Mouse (Mus musculus) liver, embryonic 15.5 days (tissue): Measurements from ENCODE around the gene Gpr157. TPM values are rescaled to one million over a fixed set of nuclear protein-coding genes. Genes with fewer than 3 reads are reported as not detected.

Experiments
- ATAC-seq: fragments of 200-750 bp; cut with Nextera tagmentation; 2 replicates; pipeline ENCODE4 v1.8.0; 2017; ENCODE audit warnings: moderate number of reproducible peaks, mild to moderate bottlenecking, moderate library complexity; ENCODE audit not compliant: insufficient read depth
- H3K27ac ChIP-seq: fragments of 300-500 bp; sonication (generic); replicated peaks from 2 replicates; pipeline ENCODE4 v1.5.1; 2015; ENCODE audit warnings: mild to moderate bottlenecking, inconsistent platforms
- H3K27me3 ChIP-seq: fragments of 300-500 bp; sonication (generic); 2 replicates; pipeline ENCODE4 v1.6.1; 2015; ENCODE audit warnings: mild to moderate bottlenecking, inconsistent platforms
- H3K36me3 ChIP-seq: fragments of 300-500 bp; sonication (generic); replicated peaks from 2 replicates; pipeline ENCODE4 v1.6.1; 2015; ENCODE audit warnings: moderate library complexity, mild to moderate bottlenecking, inconsistent platforms
- H3K4me1 ChIP-seq: fragments of 300-500 bp; sonication (generic); replicated peaks from 2 replicates; pipeline ENCODE4 v1.6.1; 2015; ENCODE audit warnings: inconsistent platforms
- H3K4me2 ChIP-seq: fragments of 300-500 bp; sonication (generic); 2 replicates; pipeline ENCODE4 v1.6.1; 2015; ENCODE audit warnings: moderate library complexity, mild to moderate bottlenecking, inconsistent platforms
- H3K4me3 ChIP-seq: fragments of 300-500 bp; sonication (generic); replicated peaks from 2 replicates; pipeline ENCODE4 v1.5.1; 2015; ENCODE audit warnings: mild to moderate bottlenecking, inconsistent platforms
- H3K9ac ChIP-seq: fragments of 300-500 bp; sonication (generic); 2 replicates; pipeline ENCODE4 v1.6.1; 2015; ENCODE audit warnings: moderate library complexity, mild to moderate bottlenecking, inconsistent platforms
- H3K9me3 ChIP-seq: fragments of 300-500 bp; sonication (generic); replicated peaks from 2 replicates; pipeline ENCODE4 v1.6.1; 2016; ENCODE audit warnings: inconsistent platforms
- WGBS: fragments of 180-500 bp; shearing (Covaris S2); methylation state at CpG from one replicate; pipeline ENCODE4 v1.1.7; 2015; ENCODE audit warnings: mixed read lengths; ENCODE audit not compliant: insufficient replicate concordance; 5-methylcytosine and 5-hydroxymethylcytosine counted together
- polyA plus RNA-seq: library from polyadenylated mRNA; unstranded; fragments of >200 nt; fragmentation: Nextera tagmentation; extraction: Ambion mirVana; gene quantifications from 2 replicates; pipeline ENCODE4 v1.2.1, GENCODE M21; 2015

Gpr157 gene
- polyA plus RNA-seq, 1 experiment from 2014 or later = 0.44 TPM

DNA sequence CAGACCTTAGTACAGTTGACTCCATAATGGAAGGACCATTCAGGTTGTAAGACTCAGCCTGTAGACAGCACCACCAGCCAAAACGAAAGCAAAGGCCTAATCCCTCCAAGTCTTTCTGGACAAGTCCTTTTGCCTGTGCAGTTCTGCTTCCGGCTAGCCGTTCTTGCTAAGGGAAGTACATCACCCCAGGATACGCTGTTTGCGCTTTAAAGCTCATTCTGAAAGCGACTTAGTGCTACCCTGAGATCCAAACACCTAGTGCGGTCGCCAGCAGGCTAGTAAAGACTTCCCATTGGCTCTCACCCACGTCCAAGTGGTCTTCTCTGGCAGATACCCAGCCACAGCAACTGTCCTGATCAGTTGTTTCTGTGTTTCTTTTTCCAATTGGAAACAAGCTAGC lies 23.2 kb downstream of the Gpr157 start:
- no peak for ATAC-seq
- Histone ChIP-seq H3K4me2 (no peak overlapping the region), H3K9me3 (no peaks in the 10 kb centered on the region), H3K9ac (no peak overlapping the region), H3K27ac (no peak overlapping the region), H3K4me3 (no peak overlapping the region), H3K27me3 (no peaks in the 10 kb centered on the region), H3K36me3 (no peaks in the 10 kb centered on the region), H3K4me1 (no peaks in the 10 kb centered on the region; the same call in 1 of the 2 replicates)
- WGBS = 63% methylated on average over 9 of the region's 9 CpGs

- H3K36me3 ChIP-seq = no peaks in the 10 kb centered on the region
- no peaks in the 10 kb centered on the region for H3K27me3 ChIP-seq
- no peak for ATAC-seq
- H3K4me1 ChIP-seq = no peaks in the 10 kb centered on the region; the same call in 1 of the 2 replicates
- peak overlapping the region; percentile 29; the same call in 1 of the 2 replicates for H3K4me2 ChIP-seq
- no peaks in the 10 kb centered on the region for H3K9me3 ChIP-seq
- H3K4me3 ChIP-seq = no peak overlapping the region
- H3K27ac ChIP-seq = no peak overlapping the region
- no peak overlapping the region for H3K9ac ChIP-seq
- 3% methylated on average over 15 of the region's 15 CpGs for WGBS
Measured at GRCm38 (mm10) chr4:150112867-150113266, 25.7 kb downstream of the Gpr157 start.

DNA sequence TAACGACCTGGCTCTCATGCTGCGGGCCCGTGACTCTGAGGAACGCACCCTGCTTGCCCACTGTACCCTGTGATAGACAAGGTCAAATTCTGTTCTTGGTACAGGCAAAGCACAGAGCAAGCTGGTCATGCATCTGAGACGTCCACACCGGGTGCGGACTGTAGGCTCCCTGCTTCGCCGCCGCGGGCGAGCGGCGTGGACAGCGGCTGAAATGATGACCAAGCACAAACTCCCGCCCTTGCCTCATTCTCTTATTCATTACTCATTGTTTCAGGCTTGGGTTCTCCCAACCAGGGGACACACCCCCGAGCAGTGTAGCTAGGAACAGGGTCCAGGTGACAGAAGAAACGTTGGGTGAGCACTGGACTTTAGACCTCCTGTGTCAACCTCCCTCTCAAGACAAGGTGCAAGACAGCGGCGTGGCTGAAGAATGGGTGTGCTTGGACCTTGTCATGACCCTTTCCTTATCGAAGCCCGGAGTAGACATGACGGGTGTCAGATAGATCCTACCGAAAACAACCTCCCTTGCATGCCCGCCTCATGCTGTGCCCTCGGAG lies 27.4 kb downstream of the Gpr157 start:
- WGBS = 80% methylated on average over 26 of the region's 26 CpGs
- Histone ChIP-seq H3K36me3 (no peaks in the 10 kb centered on the region), H3K4me2 (no peak overlapping the region), H3K27ac (no peak overlapping the region), H3K27me3 (no peaks in the 10 kb centered on the region), H3K4me3 (no peak overlapping the region), H3K9ac (no peak overlapping the region), H3K9me3 (no peaks in the 10 kb centered on the region), H3K4me1 (no peaks in the 10 kb centered on the region; the same call in 1 of the 2 replicates)
- no peak for ATAC-seq

DNA sequence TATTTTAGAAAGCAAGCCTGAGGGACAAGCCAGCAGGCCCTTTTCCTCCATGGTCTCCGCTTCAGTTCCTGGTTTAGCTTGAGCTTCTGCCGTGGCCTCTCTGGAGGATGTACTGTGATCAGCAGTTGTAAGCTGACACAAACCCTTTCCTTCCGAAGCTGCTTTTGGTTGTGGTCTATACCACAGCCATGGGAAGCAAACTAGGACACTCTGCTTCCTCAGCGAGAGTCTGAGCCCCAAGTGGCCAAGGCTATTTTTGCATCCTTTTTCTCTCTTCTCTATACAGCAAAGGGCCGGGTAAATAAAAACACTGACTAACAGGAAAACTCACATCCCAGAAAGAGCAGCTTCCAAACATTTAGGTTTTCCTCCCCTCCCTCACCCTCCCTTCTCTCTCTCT lies 30.1 kb downstream of the Gpr157 start:
- ATAC-seq = no peak
- no peak overlapping the region for H3K27ac ChIP-seq
- 11% methylated on average over 5 of the region's 5 CpGs for WGBS

GRCm38 (mm10) chr4:150118163-150118562 lies 31.0 kb downstream of the Gpr157 start:
- Histone ChIP-seq H3K4me1 (0 out of 2 replicates have a peak, but pooled peaks cover 3% of the 10 kb centered on the region), H3K27ac (no peak overlapping the region), H3K9me3 (no peaks in the 10 kb centered on the region), H3K27me3 (no peaks in the 10 kb centered on the region; the same call in 1 of the 2 replicates), H3K36me3 (no peaks in the 10 kb centered on the region), H3K4me2 (no peak overlapping the region), H3K9ac (no peak overlapping the region), H3K4me3 (no peak overlapping the region)
- 37% methylated on average over 6 of the region's 6 CpGs for WGBS
- no peak for ATAC-seq

More for the DNA sequence above, 30.1 kb downstream of the Gpr157 start:
- Histone ChIP-seq H3K4me1 (peaks cover 3% of the 10 kb centered on the region; the same call in 1 of the 2 replicates), H3K9me3 (no peaks in the 10 kb centered on the region), H3K9ac (no peak overlapping the region), H3K4me3 (no peak overlapping the region), H3K4me2 (no peak overlapping the region), H3K36me3 (no peaks in the 10 kb centered on the region), H3K27me3 (no peaks in the 10 kb centered on the region; the same call in 1 of the 2 replicates)

GRCm38 (mm10) chr4:150119055-150119454 lies 31.9 kb downstream of the Gpr157 start, which contains the start of gene Slc2a5:
TSS of gene Slc2a5 (plus strand) at chr4:150119283.
- Histone ChIP-seq H3K4me1 (0 out of 2 replicates have a peak, but pooled peaks cover 3% of the 10 kb centered on the region), H3K9ac (no peak within 1 kb of the TSS), H3K4me3 (no peak within 1 kb of the TSS), H3K27ac (no peak within 1 kb of the TSS), H3K27me3 (no peaks in the 10 kb centered on the region; the same call in 1 of the 2 replicates), H3K4me2 (no peak within 1 kb of the TSS), H3K9me3 (no peaks in the 10 kb centered on the region), H3K36me3 (no peaks in the 10 kb centered on the region)
- no peak for ATAC-seq
- 35% methylated on average over 15 of the region's 15 CpGs for WGBS

DNA sequence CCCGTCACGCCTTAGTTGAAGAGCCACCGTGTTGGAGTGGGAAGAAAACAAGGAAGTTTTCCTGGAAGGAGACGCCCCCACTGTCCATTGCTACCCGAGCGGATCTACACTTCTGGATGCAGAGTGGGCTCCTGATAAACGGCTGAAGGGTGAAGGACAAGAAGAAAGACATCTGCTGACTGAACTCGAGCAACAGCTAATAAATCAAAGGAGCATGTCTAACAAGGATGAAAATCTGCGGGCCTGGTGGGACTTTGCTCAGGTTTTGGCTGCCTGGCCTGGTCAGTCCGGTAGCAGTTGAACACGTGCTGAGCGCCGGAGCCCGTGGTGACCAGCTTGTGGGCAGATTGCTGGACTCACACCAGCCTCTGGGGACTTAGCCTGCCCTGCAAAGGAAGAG lies 32.5 kb downstream of the Gpr157 start:
- H3K36me3 ChIP-seq = no peaks in the 10 kb centered on the region
- H3K27me3 ChIP-seq = no peaks in the 10 kb centered on the region; the same call in 1 of the 2 replicates
- H3K27ac ChIP-seq = no peak overlapping the region
- no peak overlapping the region for H3K4me3 ChIP-seq
- WGBS = 60% methylated on average over 14 of the region's 14 CpGs
- H3K4me2 ChIP-seq = no peak overlapping the region
- no peak overlapping the region for H3K9ac ChIP-seq
- 0 out of 2 replicates have a peak, but pooled peaks cover 3% of the 10 kb centered on the region for H3K4me1 ChIP-seq
- no peaks in the 10 kb centered on the region for H3K9me3 ChIP-seq
- ATAC-seq = no peak

GRCm38 (mm10) chr4:150120173-150120833 lies 33.1 kb downstream of the Gpr157 start:
- H3K9me3 ChIP-seq = no peaks in the 10 kb centered on the region
- 20% methylated on average over 15 of the region's 15 CpGs for WGBS
- no peaks in the 10 kb centered on the region for H3K36me3 ChIP-seq
- no peaks in the 10 kb centered on the region; the same call in 1 of the 2 replicates for H3K27me3 ChIP-seq
- no peak overlapping the region for H3K4me3 ChIP-seq
- H3K9ac ChIP-seq = no peak overlapping the region
- no peak for ATAC-seq
- H3K27ac ChIP-seq = no peak overlapping the region
- 0 out of 2 replicates have a peak, but pooled peaks cover 3% of the 10 kb centered on the region for H3K4me1 ChIP-seq
- no peak overlapping the region for H3K4me2 ChIP-seq

DNA sequence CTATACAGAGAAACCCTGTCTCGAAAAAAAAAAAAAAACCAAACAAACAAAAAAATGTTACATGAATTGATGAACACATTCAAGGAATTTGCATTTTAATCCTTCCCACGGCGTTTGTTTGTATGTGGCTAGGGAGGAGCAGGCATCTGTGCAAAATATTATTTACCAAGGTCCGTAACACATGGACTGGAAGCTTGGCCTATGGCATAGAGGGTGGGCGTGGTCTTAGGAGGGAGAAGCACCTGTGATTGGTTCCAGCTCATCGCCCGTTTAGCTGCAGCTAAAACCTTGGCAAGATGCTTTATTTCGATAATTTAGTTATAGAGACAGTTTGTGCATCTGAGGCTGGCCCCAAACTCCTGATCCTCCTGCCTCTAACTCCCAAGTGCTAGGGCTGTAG lies 34.3 kb downstream of the Gpr157 start:
- H3K9me3 ChIP-seq = no peaks in the 10 kb centered on the region
- WGBS = 56% methylated on average over 8 of the region's 8 CpGs
- ATAC-seq = no peak

DNA sequence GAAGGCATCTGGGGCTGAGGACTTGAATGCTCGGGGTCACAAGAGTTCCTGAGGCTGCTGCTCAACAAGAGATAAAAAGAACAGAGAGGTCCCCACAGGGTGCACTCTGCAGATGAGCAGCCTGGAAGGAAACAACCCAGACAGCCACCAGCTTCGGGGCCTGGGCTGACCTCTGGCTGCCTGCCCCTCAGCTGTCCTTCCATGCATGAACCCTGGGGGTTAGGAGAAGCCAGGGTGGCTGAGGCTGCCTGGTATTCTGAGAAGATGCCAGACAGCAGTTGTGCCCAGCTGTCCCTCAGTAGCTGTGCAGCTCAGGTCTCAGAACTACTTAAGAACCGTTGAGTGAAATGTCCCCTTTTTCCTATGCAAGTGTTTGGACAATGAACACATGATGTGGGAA lies 35.3 kb downstream of the Gpr157 start:
- 35% methylated on average over 3 of the region's 3 CpGs for WGBS
- H3K4me2 ChIP-seq = no peak overlapping the region

More for the DNA sequence above, 34.3 kb downstream of the Gpr157 start:
- no peak overlapping the region for H3K4me2 ChIP-seq
- H3K4me3 ChIP-seq = no peak overlapping the region
- H3K27me3 ChIP-seq = no peaks in the 10 kb centered on the region; the same call in 1 of the 2 replicates
- H3K36me3 ChIP-seq = no peaks in the 10 kb centered on the region
- no peak overlapping the region for H3K9ac ChIP-seq
- H3K4me1 ChIP-seq = 0 out of 2 replicates have a peak, but pooled peaks cover 3% of the 10 kb centered on the region
- H3K27ac ChIP-seq = no peak overlapping the region

GRCm38 (mm10) chr4:150126373-150126772 lies 39.2 kb downstream of the Gpr157 start:
- ATAC-seq = no peak
- WGBS = 72% methylated on average over 5 of the region's 5 CpGs
- no peak overlapping the region for H3K27ac ChIP-seq
- no peak overlapping the region for H3K9ac ChIP-seq
- no peaks in the 10 kb centered on the region; the same call in 1 of the 2 replicates for H3K27me3 ChIP-seq
- no peaks in the 10 kb centered on the region for H3K36me3 ChIP-seq
- H3K4me1 ChIP-seq = no peaks in the 10 kb centered on the region
- no peaks in the 10 kb centered on the region for H3K9me3 ChIP-seq
- H3K4me2 ChIP-seq = no peak overlapping the region
- no peak overlapping the region for H3K4me3 ChIP-seq

More for the DNA sequence above, 35.3 kb downstream of the Gpr157 start:
- Histone ChIP-seq H3K4me1 (0 out of 2 replicates have a peak, but pooled peaks cover 3% of the 10 kb centered on the region), H3K9ac (no peak overlapping the region), H3K9me3 (no peaks in the 10 kb centered on the region), H3K36me3 (no peaks in the 10 kb centered on the region), H3K27ac (no peak overlapping the region), H3K4me3 (no peak overlapping the region), H3K27me3 (no peaks in the 10 kb centered on the region; the same call in 1 of the 2 replicates)
- no peak for ATAC-seq
